ENCODE assay signal across 8 mouse cellular contexts in the genomic region with DNA sequence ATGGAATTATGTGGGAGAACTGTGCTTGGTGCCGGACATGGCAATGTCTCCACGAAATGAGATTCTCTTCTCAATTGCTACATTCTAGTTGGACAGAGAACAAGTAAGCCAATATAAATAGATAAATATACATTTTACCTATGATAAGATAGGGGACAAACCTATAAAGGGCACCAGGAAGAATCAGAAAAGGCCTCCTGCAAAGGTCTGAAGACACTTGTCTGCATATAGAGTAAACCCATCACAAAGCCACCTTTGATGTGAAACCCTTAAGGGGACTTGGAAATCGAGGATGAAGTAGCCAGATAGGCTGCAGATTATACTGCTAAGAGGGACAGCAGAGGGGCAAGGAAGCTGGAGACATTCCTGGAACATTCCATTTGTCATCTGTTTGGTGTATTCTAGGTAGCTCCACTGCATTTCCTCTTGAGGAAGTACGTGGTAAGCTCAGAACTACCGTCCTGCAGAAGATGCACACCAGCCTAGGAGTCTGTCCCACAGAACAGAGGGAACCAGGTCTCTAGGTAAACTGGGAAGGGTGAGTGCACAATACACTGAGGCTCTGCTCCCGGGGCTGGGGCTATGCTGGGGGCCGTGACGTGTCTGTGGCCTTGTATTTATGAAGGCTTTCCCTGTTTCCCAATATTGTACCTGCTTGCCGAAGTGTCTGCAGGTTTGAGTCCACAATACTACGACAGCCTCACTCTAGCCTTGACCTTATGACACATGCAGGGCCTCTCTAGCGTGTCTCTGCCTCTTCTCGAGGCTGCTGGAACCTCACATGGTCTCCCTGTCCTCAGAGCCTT. TPM values are rescaled to one million over a fixed set of nuclear protein-coding genes. Genes with fewer than 3 reads are reported as not detected.
DNase-seq lines count a peak whose midpoint lies in the region; ATAC-seq and TF ChIP-seq lines count a peak whose summit lies in the region.

No protein-coding gene starts in this region.

- H3K27me3 ChIP-seq in heart, embryonic 12.5 days (replicated peaks) = no peaks in the 10 kb centered on the region
- H3K27me3 ChIP-seq in heart, postnatal 0 days (ENCODE audit: control insufficient read depth, insufficient read depth, low read length) = no peaks in the 10 kb centered on the region
- no peaks in the 10 kb centered on the region for H3K27me3 ChIP-seq in midbrain, embryonic 10.5 days (ENCODE audit: low read depth, poor library complexity, severe bottlenecking)

- H3K9me3 ChIP-seq in heart, embryonic 12.5 days (replicated peaks) = 0 out of 2 replicates have a peak, but pooled peaks cover 2% of the 10 kb centered on the region
- no peaks in the 10 kb centered on the region for H3K9me3 ChIP-seq in ES-E14 (ENCODE audit: control insufficient read depth, insufficient read depth, low read depth, low read length)
- no peaks in the 10 kb centered on the region for H3K9me3 ChIP-seq in heart, postnatal 0 days (replicated peaks; ENCODE audit: control insufficient read depth, low read length)
- no peaks in the 10 kb centered on the region for H3K9me3 ChIP-seq in midbrain, embryonic 10.5 days (replicated peaks)

- peak overlapping the region; percentile 99; the same call in 1 of the 2 replicates for H3K4me3 ChIP-seq in heart, embryonic 12.5 days
- peak overlapping the region in 1 of 2 experiments; percentile 90; a peak in 2 of 4 replicates for H3K4me3 ChIP-seq in ES-E14 (ENCODE audit: insufficient read depth in 1 of 2, low read depth in 1 of 2, low read length in 2 of 2, poor library complexity in 1 of 2, severe bottlenecking in 1 of 2)
- peak overlapping the region; percentile 98 for H3K4me3 ChIP-seq in heart, postnatal 0 days (ENCODE audit: low read depth, low read length)
- peak overlapping the region; percentile 99 for H3K4me3 ChIP-seq in midbrain, embryonic 10.5 days

- DNase-seq in heart, adult 9 months (ENCODE audit: low spot score in 2 of 2) = no peak
- DNase-seq in ES-E14 (ENCODE audit: low read depth, low spot score) = no peak
- DNase-seq in heart, postnatal 0 days (ENCODE audit: low spot score) = no peak
- DNase-seq in midbrain, embryonic 10.5 days (ENCODE audit: low spot score) = no peak
- no peak for DNase-seq in adrenal gland, postnatal 10 days
- DNase-seq in yolk sac, embryonic 10.5 days (ENCODE audit: low spot score) = no peak
- DNase-seq in urinary bladder, postnatal 36 days (ENCODE audit: low spot score in 2 of 2) = no peak

- H3K4me1 ChIP-seq in heart, embryonic 12.5 days (replicated peaks) = peaks cover 51% of the 10 kb centered on the region
- peaks cover 8 to 16% of the 10 kb centered on the region in 2 experiments for H3K4me1 ChIP-seq in ES-E14 (ENCODE audit: control insufficient read depth in 2 of 2, insufficient read depth in 2 of 2, low read length in 2 of 2, poor library complexity in 1 of 2)
- H3K4me1 ChIP-seq in heart, postnatal 0 days (ENCODE audit: control insufficient read depth, insufficient read depth) = peaks cover 48% of the 10 kb centered on the region
- H3K4me1 ChIP-seq in midbrain, embryonic 10.5 days = peaks cover 68% of the 10 kb centered on the region

- in situ Hi-C loops in ES-E14 (cut with MboI; ENCODE audit: low sequenced_read_pairs in 2 of 2, unreplicated experiment in 2 of 2) = no loop called here

- H3K36me3 ChIP-seq in heart, embryonic 12.5 days = peaks cover 5% of the 10 kb centered on the region; the same call in 1 of the 2 replicates
- H3K36me3 ChIP-seq in ES-E14 (ENCODE audit: control insufficient read depth, insufficient read depth, low read length, poor library complexity, severe bottlenecking) = peaks cover 13% of the 10 kb centered on the region; the same call in 1 of the 2 replicates
- no peaks in the 10 kb centered on the region for H3K36me3 ChIP-seq in heart, postnatal 0 days (replicated peaks; ENCODE audit: control insufficient read depth, insufficient read depth, low read length)
- H3K36me3 ChIP-seq in midbrain, embryonic 10.5 days = peaks cover 18% of the 10 kb centered on the region

- TF ChIP-seq CTCF in heart, postnatal 0 days (IDR thresholded peaks at IDR 0.05; ENCODE audit: low read depth) = no peak

- peak overlapping the region; percentile 72 for H3K27ac ChIP-seq in heart, embryonic 12.5 days (ENCODE audit: poor library complexity, severe bottlenecking)
- H3K27ac ChIP-seq in ES-E14 (ENCODE audit: insufficient read depth, low read depth, low read length, poor library complexity, severe bottlenecking) = peak overlapping the region; percentile 5; the same call in 1 of the 2 replicates
- peak overlapping the region; percentile 93 for H3K27ac ChIP-seq in heart, postnatal 0 days (ENCODE audit: low read depth)
- peak overlapping the region; percentile 98 for H3K27ac ChIP-seq in midbrain, embryonic 10.5 days (replicated peaks)

- WGBS in heart, embryonic 12.5 days = 65% methylated on average over 12 of the region's 12 CpGs
- WGBS in heart, postnatal 0 days = 50% methylated on average over 12 of the region's 12 CpGs
- WGBS in midbrain, embryonic 10.5 days = 83% methylated on average over 12 of the region's 12 CpGs

- no peak for ATAC-seq in heart, embryonic 12.5 days (ENCODE audit: insufficient number of reproducible peaks, low FRiP score)
- ATAC-seq in heart, postnatal 0 days (ENCODE audit: insufficient read depth, low read depth) = no peak

- H3K4me2 ChIP-seq in heart, embryonic 12.5 days = peak overlapping the region; percentile 93
- peak overlapping the region; percentile 65 for H3K4me2 ChIP-seq in heart, postnatal 0 days (ENCODE audit: low read depth, low read length)

- no peak for TF ChIP-seq EP300 in heart, postnatal 0 days (IDR thresholded peaks at IDR 0.05; ENCODE audit: low read depth)

- peak overlapping the region; percentile 68 for H3K9ac ChIP-seq in heart, embryonic 12.5 days
- no peak overlapping the region for H3K9ac ChIP-seq in ES-E14 (ENCODE audit: insufficient read depth, low read depth, low read length, poor library complexity, severe bottlenecking)
- H3K9ac ChIP-seq in heart, postnatal 0 days (replicated peaks; ENCODE audit: low read depth, low read length) = peak overlapping the region; percentile 96

TF ChIP-seq in ES-E14, 5 proteins besides CTCF, POLR2A, EP300 and RAD21:
- TF ChIP-seq ZNF384 (IDR thresholded peaks at IDR 0.05; ENCODE audit: low read depth, low read length) (no peak), CHD2 (IDR thresholded peaks at IDR 0.05; ENCODE audit: low read depth, low read length) (no peak), HCFC1 (IDR thresholded peaks at IDR 0.05; ENCODE audit: borderline replicate concordance, insufficient read depth, low read length) (no peak), ZC3H11A (IDR thresholded peaks at IDR 0.05; ENCODE audit: borderline replicate concordance, low read depth, low read length) (no peak), MAFK (IDR thresholded peaks at IDR 0.05; ENCODE audit: insufficient read depth, low read depth, low read length) (no peak)

RNA-seq across cellular contexts. Expression of gene Ube2v1, which starts 1.0 kb away (rescaled TPM):
- polyA plus RNA-seq in heart, embryonic 12.5 days (2016; fragmentation: Nextera tagmentation; extraction: Ambion mirVana) = 216 and 235 TPM in 2 replicates
- 68.2 and 115 TPM in 2 replicates for total RNA-seq in ES-E14 (2012; rRNA removed)
- total RNA-seq in heart, postnatal 0 days (2014; rRNA removed; ENCODE audit: low replicate concordance) = 74.5 and 94.6 TPM in 2 replicates
- 150 and 152 TPM in 2 replicates for polyA plus RNA-seq in heart, postnatal 0 days (2015; fragmentation: Nextera tagmentation; extraction: Ambion mirVana)
- polyA plus RNA-seq in midbrain, embryonic 10.5 days (2016; fragmentation: Nextera tagmentation; extraction: Ambion mirVana) = 410 and 413 TPM in 2 replicates
- 100 to 1,000 TPM; 159 to 162 TPM for total RNA-seq in adrenal gland, postnatal 10 days (2021)

RNA-seq across cellular contexts. Expression of gene Gm20431, which starts 28.4 kb away (rescaled TPM):
- 10.4 and 11.5 TPM in 2 replicates for polyA plus RNA-seq in heart, embryonic 12.5 days (2016; fragmentation: Nextera tagmentation; extraction: Ambion mirVana)
- 21.9 and 37.4 TPM in 2 replicates for total RNA-seq in ES-E14 (2012; rRNA removed)
- total RNA-seq in heart, postnatal 0 days (2014; rRNA removed; ENCODE audit: low replicate concordance) = 5.8 and 25.5 TPM in 2 replicates
- 2.7 and 5.1 TPM in 2 replicates for polyA plus RNA-seq in heart, postnatal 0 days (2015; fragmentation: Nextera tagmentation; extraction: Ambion mirVana)
- polyA plus RNA-seq in midbrain, embryonic 10.5 days (2016; fragmentation: Nextera tagmentation; extraction: Ambion mirVana) = 2.4 and 3.6 TPM in 2 replicates
- 10 to 100 TPM; 16.4 to 17.5 TPM for total RNA-seq in adrenal gland, postnatal 10 days (2021)

RNA-seq across cellular contexts. Expression of gene Cebpb, which starts 55.8 kb away (rescaled TPM):
- 14.2 and 16.8 TPM in 2 replicates for polyA plus RNA-seq in heart, embryonic 12.5 days (2016; fragmentation: Nextera tagmentation; extraction: Ambion mirVana)
- total RNA-seq in ES-E14 (2012; rRNA removed) = 9.1 and 11.2 TPM in 2 replicates
- total RNA-seq in heart, postnatal 0 days (2014; rRNA removed; ENCODE audit: low replicate concordance) = 43.5 and 50.8 TPM in 2 replicates
- polyA plus RNA-seq in heart, postnatal 0 days (2015; fragmentation: Nextera tagmentation; extraction: Ambion mirVana) = 4.9 and 5.8 TPM in 2 replicates
- 0.30 and 0.48 TPM in 2 replicates for polyA plus RNA-seq in midbrain, embryonic 10.5 days (2016; fragmentation: Nextera tagmentation; extraction: Ambion mirVana)
- total RNA-seq in adrenal gland, postnatal 10 days (2021) = 100 to 1,000 TPM; 269 to 439 TPM

RNA-seq across cellular contexts. Expression of gene Tmem189, which starts 56.7 kb away (rescaled TPM):
- polyA plus RNA-seq in heart, embryonic 12.5 days (2016; fragmentation: Nextera tagmentation; extraction: Ambion mirVana) = 46.6 and 48.3 TPM in 2 replicates
- total RNA-seq in ES-E14 (2012; rRNA removed) = 43.7 and 54.9 TPM in 2 replicates
- 76.8 and 84.3 TPM in 2 replicates for total RNA-seq in heart, postnatal 0 days (2014; rRNA removed; ENCODE audit: low replicate concordance)
- 37.6 and 39.3 TPM in 2 replicates for polyA plus RNA-seq in heart, postnatal 0 days (2015; fragmentation: Nextera tagmentation; extraction: Ambion mirVana)
- polyA plus RNA-seq in midbrain, embryonic 10.5 days (2016; fragmentation: Nextera tagmentation; extraction: Ambion mirVana) = 35.7 and 35.8 TPM in 2 replicates
- 10 to 100 TPM; 31.2 to 33.5 TPM for total RNA-seq in adrenal gland, postnatal 10 days (2021)

Comparison
In these comparisons a context has a peak if more than half of its experiments do, and no peak if none do; other contexts are left out.
1. H3K27ac ChIP-seq: peak in every context shown above with its lines; median percentile 98 in midbrain, embryonic 10.5 days; 93 in heart, postnatal 0 days; 72 in heart, embryonic 12.5 days; 5 in ES-E14.